Mouse (Mus musculus): ENCODE data around the gene Aadacl2. TPM values are rescaled to one million over a fixed set of nuclear protein-coding genes. Genes with fewer than 3 reads are reported as not detected.

Aadacl2 gene
- total and polyA plus RNA-seq, 3 experiments = not detected

DNA sequence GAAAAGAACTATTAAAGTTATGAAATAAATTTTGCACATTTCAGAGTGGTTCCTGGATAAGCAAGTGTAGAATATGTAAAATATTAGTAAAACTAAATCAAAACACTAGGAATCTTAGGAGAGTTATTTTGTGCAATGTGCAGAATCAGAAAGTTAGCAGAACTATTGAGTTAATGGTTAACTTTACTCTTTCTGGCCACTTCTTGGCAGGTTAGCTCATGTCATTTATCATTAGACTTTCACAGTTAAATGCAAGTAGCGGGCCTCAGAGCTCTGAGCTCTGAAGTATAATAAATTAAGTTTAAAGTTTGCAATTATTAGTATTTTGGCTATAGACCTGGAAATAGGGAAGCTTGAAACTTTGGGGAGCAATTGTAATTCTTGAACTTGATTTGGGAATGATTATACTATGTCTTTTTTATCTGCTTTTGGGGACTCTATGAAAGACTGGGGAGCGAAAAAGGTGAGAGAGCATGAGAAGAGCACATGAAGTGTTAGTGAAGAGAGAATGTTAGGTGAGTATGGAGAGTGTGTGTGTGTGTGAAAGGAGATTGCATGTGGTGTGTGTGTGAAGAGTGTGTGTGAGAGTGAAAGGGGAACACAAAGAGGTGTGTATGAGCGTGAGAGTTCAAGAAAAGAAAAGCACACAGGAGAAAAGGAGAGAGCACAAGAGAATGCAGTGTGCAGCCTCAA is 39.8 kb downstream of the Aadacl2 start:
- TF ChIP-seq POLR2AphosphoS5 (IDR thresholded peaks at IDR 0.05; ENCODE audit: insufficient replicate concordance, low read depth, low read length) = no peak
- TF ChIP-seq TAL1 (conservative IDR thresholded peaks at IDR 0.05; ENCODE audit: low read depth, low read length) = no peak
- TF ChIP-seq GATA2 (IDR thresholded peaks at IDR 0.05; ENCODE audit: borderline replicate concordance, low read depth, low read length) = no peak
- TF ChIP-seq CTCF (IDR thresholded peaks at IDR 0.05; ENCODE audit: low read depth, low read length) = no peak
- no peak for TF ChIP-seq GATA1 (IDR thresholded peaks at IDR 0.05; ENCODE audit: borderline replicate concordance, low read length)
- Histone ChIP-seq H3K4me3 (ENCODE audit: low read depth, low read length) (no peak overlapping the region), H3K27me3 (ENCODE audit: insufficient read depth, low read length) (no peaks in the 10 kb centered on the region), H3K4me1 (ENCODE audit: insufficient read depth, low read depth, low read length) (no peaks in the 10 kb centered on the region), H3K36me3 (replicated peaks) (no peaks in the 10 kb centered on the region), H3K9me3 (replicated peaks) (peaks cover 2% of the 10 kb centered on the region; the same call in 1 of the 2 replicates)
- no peak for ATAC-seq (ENCODE audit: extremely low read depth, insufficient number of reproducible peaks, low FRiP score, poor library complexity, severe bottlenecking)
- DNase-seq (ENCODE audit: low spot score) = no peak

DNA sequence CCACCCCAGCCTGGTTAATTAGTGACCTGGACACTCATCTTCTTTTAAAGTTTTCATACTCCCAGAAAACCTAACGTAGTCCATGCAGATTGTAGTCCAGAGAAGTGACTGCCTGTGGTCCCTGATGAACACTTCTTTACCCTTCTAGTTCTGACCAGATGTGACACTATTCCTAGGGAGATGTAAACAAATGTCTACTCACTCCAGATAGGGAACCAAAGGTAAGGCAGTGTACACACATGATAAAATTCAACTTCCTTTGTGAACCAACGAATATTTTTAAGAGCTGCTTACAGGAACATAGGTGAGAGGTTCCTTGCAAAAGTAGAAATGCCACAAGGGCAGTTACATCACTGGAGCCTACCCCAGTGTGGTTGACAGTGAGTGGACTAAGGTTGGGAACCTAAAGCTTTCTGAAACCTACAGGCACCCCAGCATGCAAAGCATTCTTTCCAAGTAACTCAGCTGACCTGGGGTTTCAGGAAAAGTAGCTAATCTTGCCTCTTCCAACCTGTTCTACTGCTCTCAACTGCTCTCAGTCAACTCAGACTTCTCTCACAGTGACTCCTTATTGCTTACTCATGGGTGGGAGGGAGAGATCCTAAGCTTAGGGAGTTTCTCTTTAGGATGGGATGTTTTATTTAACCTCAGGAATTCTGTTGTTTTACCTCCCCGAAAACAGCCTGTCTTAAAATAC is 46.8 kb downstream of the Aadacl2 start:
- Histone ChIP-seq H3K4me3 (ENCODE audit: low read depth, low read length) (no peak overlapping the region), H3K9me3 (replicated peaks) (no peaks in the 10 kb centered on the region), H3K27me3 (ENCODE audit: insufficient read depth, low read length) (no peaks in the 10 kb centered on the region), H3K36me3 (replicated peaks) (no peaks in the 10 kb centered on the region), H3K4me1 (ENCODE audit: insufficient read depth, low read depth, low read length) (no peaks in the 10 kb centered on the region)
- TF ChIP-seq POLR2AphosphoS5 (IDR thresholded peaks at IDR 0.05; ENCODE audit: insufficient replicate concordance, low read depth, low read length) = no peak
- ATAC-seq (ENCODE audit: extremely low read depth, insufficient number of reproducible peaks, low FRiP score, poor library complexity, severe bottlenecking) (no peak), DNase-seq (ENCODE audit: low spot score) (no peak)

DNA sequence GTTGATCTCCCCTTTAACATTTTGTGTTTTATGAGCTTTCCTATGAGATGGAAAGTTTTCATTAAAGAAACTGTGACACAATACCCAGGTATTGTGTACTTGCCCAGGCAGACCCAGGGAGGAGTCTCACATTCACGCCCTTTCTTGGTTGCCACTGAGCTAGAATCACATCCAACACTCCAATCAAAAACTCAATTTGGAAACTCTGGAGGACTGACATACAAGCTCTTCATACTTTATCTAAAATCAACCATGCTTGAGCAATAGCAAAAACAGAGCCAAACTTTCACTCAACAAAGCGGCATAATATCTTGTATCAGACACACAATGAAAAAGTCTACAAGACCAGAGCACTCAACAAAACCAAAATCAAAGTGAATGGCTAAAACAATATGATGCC is 47.4 kb downstream of the Aadacl2 start:
- no peaks in the 10 kb centered on the region for H3K9me3 ChIP-seq (replicated peaks)
- no peaks in the 10 kb centered on the region for H3K4me1 ChIP-seq (ENCODE audit: insufficient read depth, low read depth, low read length)
- H3K4me3 ChIP-seq (ENCODE audit: low read depth, low read length) = no peak overlapping the region
- no peak for ATAC-seq (ENCODE audit: extremely low read depth, insufficient number of reproducible peaks, low FRiP score, poor library complexity, severe bottlenecking)
- TF ChIP-seq GATA2 (IDR thresholded peaks at IDR 0.05; ENCODE audit: borderline replicate concordance, low read depth, low read length) (no peak), CTCF (IDR thresholded peaks at IDR 0.05; ENCODE audit: low read depth, low read length) (no peak), POLR2AphosphoS5 (IDR thresholded peaks at IDR 0.05; ENCODE audit: insufficient replicate concordance, low read depth, low read length) (no peak), TAL1 (conservative IDR thresholded peaks at IDR 0.05; ENCODE audit: low read depth, low read length) (no peak), GATA1 (IDR thresholded peaks at IDR 0.05; ENCODE audit: borderline replicate concordance, low read length) (no peak)
- H3K36me3 ChIP-seq (replicated peaks) = no peaks in the 10 kb centered on the region
- no peak for DNase-seq (ENCODE audit: low spot score)
- no peaks in the 10 kb centered on the region for H3K27me3 ChIP-seq (ENCODE audit: insufficient read depth, low read length)

DNA sequence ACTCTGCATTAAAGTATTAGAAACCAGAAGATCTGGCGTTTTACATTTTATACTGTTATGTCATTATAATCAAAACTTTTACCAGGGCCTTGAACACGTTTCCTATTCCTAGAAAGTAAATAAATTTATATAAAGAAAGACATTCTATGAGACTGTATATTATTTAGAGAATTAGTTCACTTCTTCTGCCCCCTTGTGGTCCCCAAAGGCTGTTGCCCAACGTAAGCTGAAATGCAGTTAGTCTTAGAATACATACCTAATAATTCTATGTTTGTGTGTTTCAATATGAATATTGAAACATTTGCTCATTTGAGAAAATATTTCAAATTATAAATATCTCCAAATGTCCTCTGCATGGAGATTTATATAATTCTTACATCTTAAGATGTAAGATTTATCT is 49.9 kb downstream of the Aadacl2 start:
- DNase-seq (ENCODE audit: low spot score) (no peak), ATAC-seq (ENCODE audit: extremely low read depth, insufficient number of reproducible peaks, low FRiP score, poor library complexity, severe bottlenecking) (no peak)
- TF ChIP-seq GATA2 (IDR thresholded peaks at IDR 0.05; ENCODE audit: borderline replicate concordance, low read depth, low read length) (no peak), CTCF (IDR thresholded peaks at IDR 0.05; ENCODE audit: low read depth, low read length) (no peak), POLR2AphosphoS5 (IDR thresholded peaks at IDR 0.05; ENCODE audit: insufficient replicate concordance, low read depth, low read length) (no peak), GATA1 (IDR thresholded peaks at IDR 0.05; ENCODE audit: borderline replicate concordance, low read length) (no peak), TAL1 (conservative IDR thresholded peaks at IDR 0.05; ENCODE audit: low read depth, low read length) (no peak)

DNA sequence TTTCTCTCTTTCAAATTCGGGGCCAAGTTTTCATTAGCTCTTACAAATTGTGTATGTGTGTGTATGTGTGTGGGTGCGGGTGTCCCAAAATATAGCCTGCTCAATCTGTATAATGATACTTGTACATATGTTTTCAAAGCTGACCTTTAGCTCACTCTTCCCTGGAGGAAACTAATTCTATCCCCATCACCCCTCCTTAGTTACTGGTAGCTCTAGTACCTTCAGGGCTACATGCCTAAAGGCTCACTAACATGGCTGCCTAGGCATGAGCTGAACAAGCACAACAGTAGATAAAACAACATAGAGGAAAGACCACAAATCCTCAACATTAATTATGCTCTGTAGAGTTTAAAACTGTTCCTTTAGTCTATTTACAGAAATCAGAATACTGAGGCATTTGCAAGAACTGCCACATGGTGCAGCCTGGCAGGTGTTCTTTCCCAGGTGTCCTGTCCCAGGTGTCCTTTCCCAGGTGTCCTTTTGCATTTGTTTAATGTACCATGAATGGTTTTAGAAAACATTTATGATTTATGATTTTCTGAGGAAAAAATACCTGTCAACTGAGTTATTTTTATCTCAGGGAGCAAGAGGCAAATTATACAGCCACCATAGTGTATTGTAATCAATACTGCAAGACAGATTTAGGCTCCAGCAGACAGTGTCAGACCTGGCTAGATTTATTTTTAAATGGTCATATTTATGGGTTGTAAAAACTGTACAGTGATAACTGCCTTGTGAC is 50.7 kb downstream of the Aadacl2 start:
- ATAC-seq (ENCODE audit: extremely low read depth, insufficient number of reproducible peaks, low FRiP score, poor library complexity, severe bottlenecking) = no peak
- no peak overlapping the region for H3K4me3 ChIP-seq (ENCODE audit: low read depth, low read length)
- H3K4me1 ChIP-seq (ENCODE audit: insufficient read depth, low read depth, low read length) = no peaks in the 10 kb centered on the region
- no peak for DNase-seq (ENCODE audit: low spot score)
- no peaks in the 10 kb centered on the region for H3K36me3 ChIP-seq (replicated peaks)
- H3K27me3 ChIP-seq (ENCODE audit: insufficient read depth, low read length) = no peaks in the 10 kb centered on the region
- H3K9me3 ChIP-seq (replicated peaks) = no peaks in the 10 kb centered on the region
- TF ChIP-seq GATA1 (IDR thresholded peaks at IDR 0.05; ENCODE audit: borderline replicate concordance, low read length) = no peak
- no peak for TF ChIP-seq POLR2AphosphoS5 (IDR thresholded peaks at IDR 0.05; ENCODE audit: insufficient replicate concordance, low read depth, low read length)
- no peak for TF ChIP-seq CTCF (IDR thresholded peaks at IDR 0.05; ENCODE audit: low read depth, low read length)
- TF ChIP-seq TAL1 (conservative IDR thresholded peaks at IDR 0.05; ENCODE audit: low read depth, low read length) = no peak
- no peak for TF ChIP-seq GATA2 (IDR thresholded peaks at IDR 0.05; ENCODE audit: borderline replicate concordance, low read depth, low read length)

More for the DNA sequence above, 49.9 kb downstream of the Aadacl2 start:
- Histone ChIP-seq H3K4me1 (ENCODE audit: insufficient read depth, low read depth, low read length) (no peaks in the 10 kb centered on the region), H3K27me3 (ENCODE audit: insufficient read depth, low read length) (no peaks in the 10 kb centered on the region), H3K36me3 (replicated peaks) (no peaks in the 10 kb centered on the region), H3K4me3 (ENCODE audit: low read depth, low read length) (no peak overlapping the region), H3K9me3 (replicated peaks) (no peaks in the 10 kb centered on the region)

GRCm38 (mm10) chr3:60057809-60058082 is 51.2 kb downstream of the Aadacl2 start:
- Histone ChIP-seq H3K4me3 (ENCODE audit: low read depth, low read length) (no peak overlapping the region), H3K9me3 (replicated peaks) (no peaks in the 10 kb centered on the region), H3K27me3 (ENCODE audit: insufficient read depth, low read length) (no peaks in the 10 kb centered on the region), H3K36me3 (replicated peaks) (no peaks in the 10 kb centered on the region), H3K4me1 (ENCODE audit: insufficient read depth, low read depth, low read length) (no peaks in the 10 kb centered on the region)
- ATAC-seq (ENCODE audit: extremely low read depth, insufficient number of reproducible peaks, low FRiP score, poor library complexity, severe bottlenecking) (no peak), DNase-seq (ENCODE audit: low spot score) (no peak)
- no peak for TF ChIP-seq CTCF (IDR thresholded peaks at IDR 0.05; ENCODE audit: low read depth, low read length)
- TF ChIP-seq GATA2 (IDR thresholded peaks at IDR 0.05; ENCODE audit: borderline replicate concordance, low read depth, low read length) = no peak
- TF ChIP-seq GATA1 (IDR thresholded peaks at IDR 0.05; ENCODE audit: borderline replicate concordance, low read length) = no peak
- no peak for TF ChIP-seq POLR2AphosphoS5 (IDR thresholded peaks at IDR 0.05; ENCODE audit: insufficient replicate concordance, low read depth, low read length)
- TF ChIP-seq TAL1 (conservative IDR thresholded peaks at IDR 0.05; ENCODE audit: low read depth, low read length) = no peak

Other genes with a start within 250 kb of the Aadacl2 start
- gene Gm8298, start 145.7 kb upstream of the Aadacl2 start, total RNA-seq (2014; fragmentation: Nextera tagmentation) = not detected in 2 replicates
- gene Gm8298, start 145.7 kb upstream of the Aadacl2 start, total RNA-seq (2017) = 0.11 TPM in 1 of 2 replicates, not detected in the other
- not detected in 2 replicates for gene Gm8298, start 145.7 kb upstream of the Aadacl2 start, polyA plus RNA-seq (2012)
- gene C130079G13Rik, start 81.5 kb upstream of the Aadacl2 start, total RNA-seq (2014; fragmentation: Nextera tagmentation) = not detected in 2 replicates
- gene C130079G13Rik, start 81.5 kb upstream of the Aadacl2 start, total RNA-seq (2017) = not detected in 2 replicates
- not detected in 2 replicates for gene C130079G13Rik, start 81.5 kb upstream of the Aadacl2 start, polyA plus RNA-seq (2012)
- not detected in 2 replicates for gene Aadac, start 19.0 kb downstream of the Aadacl2 start, total RNA-seq (2014; fragmentation: Nextera tagmentation)
- not detected in 2 replicates for gene Aadac, start 19.0 kb downstream of the Aadacl2 start, total RNA-seq (2017)
- gene Aadac, start 19.0 kb downstream of the Aadacl2 start, polyA plus RNA-seq (2012) = not detected in 2 replicates
- gene Sucnr1, start 75.1 kb downstream of the Aadacl2 start, total RNA-seq (2014; fragmentation: Nextera tagmentation) = not detected in 2 replicates
- not detected in 2 replicates for gene Sucnr1, start 75.1 kb downstream of the Aadacl2 start, total RNA-seq (2017)
- gene Sucnr1, start 75.1 kb downstream of the Aadacl2 start, polyA plus RNA-seq (2012) = not detected in 2 replicates

Measured in G1E (cell line).